Mouse (Mus musculus) testis, adult 2 months (tissue): ENCODE data around the gene Gak.

Experiments
- CTCF ChIP-seq: fragments of 200-500 bp; IDR thresholded peaks from 2 replicates; pipeline ENCODE4 v1.5.1; 2012; ENCODE audit warnings: low read depth, mild to moderate bottlenecking, inconsistent platforms, low read length, moderate library complexity; ENCODE audit not compliant: control insufficient read depth, insufficient read depth, insufficient replicate concordance
- POLR2A ChIP-seq: fragments of 200-500 bp; IDR thresholded peaks from 2 replicates; pipeline ENCODE4 v1.6.1; 2012; ENCODE audit warnings: low read depth, mild to moderate bottlenecking, inconsistent platforms, low read length, moderate library complexity; ENCODE audit not compliant: control insufficient read depth

- TF ChIP-seq POLR2A (no peak), CTCF (no peak)
Measured at GRCm38 (mm10) chr5:108565381-108565780, 64.2 kb downstream of the Gak start.
